Mouse (Mus musculus) heart, adult 2 months (tissue): ENCODE measurements around the gene Rbpj.

Experiments used
- CTCF ChIP-seq: fragments of 200-600 bp; IDR thresholded peaks from 2 replicates; pipeline ENCODE4 v1.8.1; 2022; ENCODE audit warnings: antibody characterized with exemption, mild to moderate bottlenecking, moderate library complexity
- EP300 ChIP-seq: fragments of 200-500 bp; IDR thresholded peaks from 2 replicates; pipeline ENCODE4 v1.6.1; 2011; ENCODE audit warnings: low read depth, low read length, control low read depth; ENCODE audit not compliant: insufficient read depth
- POLR2A ChIP-seq: fragments of 200-500 bp; IDR thresholded peaks from 2 replicates; pipeline ENCODE4 v1.6.1; 2011; ENCODE audit warnings: mild to moderate bottlenecking, low read depth, low read length, control low read depth; ENCODE audit not compliant: insufficient read depth

GRCm38 (mm10) chr5:53450945-53451344 is 15.0 kb upstream of the Rbpj start:
- TF ChIP-seq CTCF: no peak
- TF ChIP-seq EP300: no peak
- TF ChIP-seq POLR2A: no peak
